Mouse (Mus musculus): ENCODE results near the gene Zfyve19.

Zfyve19 gene

DNA sequence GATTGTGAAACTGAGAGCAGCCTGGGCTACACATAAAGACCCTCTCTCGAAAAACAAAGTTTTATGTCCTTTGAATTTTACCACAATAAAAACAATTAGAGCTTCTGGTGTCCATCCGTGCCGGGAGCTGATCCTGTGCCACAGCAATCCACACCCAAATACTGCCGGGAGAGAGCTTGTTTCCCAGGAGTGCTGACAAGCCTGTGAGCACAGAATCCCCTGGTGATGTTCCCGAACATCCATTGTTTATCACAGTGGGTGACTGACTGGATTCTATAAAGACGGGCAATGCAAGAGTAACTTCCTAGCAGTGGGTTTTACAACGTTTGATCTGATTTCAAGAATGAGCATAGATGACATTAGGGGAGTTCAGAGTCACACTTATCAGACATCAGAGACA lies 46.6 kb downstream of the Zfyve19 start:
- no peak for DNase-seq (ENCODE audit: low read depth)

DNA sequence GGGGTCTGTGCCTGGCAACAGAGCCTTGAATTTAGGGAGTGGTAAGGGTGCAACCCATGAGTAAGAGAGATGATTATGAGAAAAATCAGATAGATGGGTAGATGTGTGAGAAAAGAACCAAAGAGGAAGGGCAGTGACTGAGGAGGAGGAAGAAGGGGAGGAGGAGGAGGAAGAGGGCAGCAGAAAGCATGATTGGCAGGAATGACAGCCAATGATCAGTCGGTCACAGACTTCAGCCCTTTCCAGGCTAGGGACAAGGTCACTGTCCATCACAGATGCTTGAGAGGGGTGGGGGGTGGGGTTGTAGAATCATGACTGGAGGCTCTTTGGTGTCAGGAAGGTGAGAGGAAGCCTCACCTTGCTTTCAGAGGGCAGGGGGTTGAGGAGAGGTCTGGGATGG lies 52.1 kb downstream of the Zfyve19 start:
- DNase-seq (ENCODE audit: low read depth), result no peak

DNA sequence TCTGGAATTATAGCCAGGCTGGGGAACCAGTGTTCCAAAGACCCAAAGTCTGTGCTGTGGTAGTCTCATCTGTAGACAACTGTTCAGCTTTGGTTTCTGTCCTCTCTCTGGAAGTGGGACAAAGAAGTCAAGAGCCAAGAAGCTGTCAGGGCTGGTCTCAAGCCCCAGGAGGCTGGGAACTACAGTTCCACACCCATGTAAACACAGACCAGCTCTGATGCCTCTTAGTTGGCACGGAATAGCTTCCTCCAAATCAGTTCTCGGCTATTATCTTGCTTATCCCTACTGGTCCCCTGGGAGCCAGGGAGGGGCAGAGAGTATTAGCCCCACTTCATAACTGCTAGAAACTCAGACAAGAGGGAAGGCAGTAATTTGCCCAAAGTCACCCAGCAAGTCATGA lies 52.9 kb downstream of the Zfyve19 start:
- no peak for DNase-seq (ENCODE audit: low read depth)

DNA sequence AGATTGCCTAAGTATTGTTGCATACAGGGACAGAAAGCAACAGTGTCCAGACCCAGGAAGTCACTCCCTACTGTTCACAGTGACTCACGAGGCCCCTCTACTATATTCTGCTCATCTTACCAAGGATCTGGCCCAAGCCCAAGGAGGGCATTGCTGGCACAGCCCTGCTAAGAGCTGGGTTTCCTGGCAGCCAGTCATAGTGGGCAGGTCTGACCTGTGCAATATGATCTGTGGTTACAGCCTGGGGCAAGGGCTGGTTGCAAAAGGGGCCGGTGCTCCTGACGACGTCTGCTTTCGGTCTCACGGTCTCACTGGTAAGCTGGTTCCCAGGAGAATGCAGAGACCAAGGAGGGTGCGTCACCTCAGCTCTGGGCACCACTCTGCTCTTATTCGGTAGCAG lies 54.6 kb downstream of the Zfyve19 start:
- DNase-seq (ENCODE audit: low read depth), result no peak

DNA sequence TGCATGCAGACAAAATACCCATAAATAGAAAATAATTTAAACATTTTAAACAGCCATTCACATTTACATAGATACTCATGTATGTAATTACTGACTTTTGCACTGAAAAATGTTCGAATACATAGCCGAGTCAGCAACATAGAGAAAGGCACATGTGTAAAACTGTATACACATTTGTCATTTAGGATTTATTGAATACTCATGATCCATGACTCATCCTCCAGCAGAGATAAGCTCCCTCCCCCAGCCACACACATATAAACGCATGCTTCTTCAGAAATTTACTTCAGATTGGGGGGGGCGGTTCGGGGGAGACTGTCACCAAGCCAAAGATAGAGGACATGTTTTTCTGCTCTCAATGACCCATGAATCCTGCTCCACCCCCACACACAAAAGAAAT lies 55.4 kb downstream of the Zfyve19 start:
- no peak for DNase-seq (ENCODE audit: low read depth)

All from induced T-regulatory cell, adult 2 months (primary cell).